Mouse (Mus musculus) ES-Bruce4 (cell line): ENCODE results near the gene Slc6a21.

Experiments
- CTCF ChIP-seq: IDR thresholded peaks from one replicate; pipeline ENCODE4 v1.8.1; 2011; ENCODE audit warnings: low read depth, low read length
- EP300 ChIP-seq: IDR thresholded peaks from 2 replicates; pipeline ENCODE4 v1.6.1; 2011; ENCODE audit warnings: low read depth, low read length; ENCODE audit not compliant: insufficient read depth
- POLR2A ChIP-seq: IDR thresholded peaks from one replicate; pipeline ENCODE4 v1.8.1; 2011; ENCODE audit warnings: low read length; ENCODE audit not compliant: insufficient read depth

- TF ChIP-seq CTCF (no peak), POLR2A (no peak), EP300 (peak; percentile 96)
These were observed 47.7 kb upstream of the Slc6a21 start for GRCm38 (mm10) chr7:45229459-45230203.
